Mouse (Mus musculus) testis, adult 2 months (tissue): ENCODE data around the gene Gm28053. TPM values are rescaled to one million over a fixed set of nuclear protein-coding genes. Genes with fewer than 3 reads are reported as not detected.
"Not testable (repeated sequence)": the region's sequence is repeated elsewhere in the genome, so short reads cannot be mapped to it uniquely, and the experiment has no call there.

Source experiments
- H3K27ac ChIP-seq: fragments of 200-500 bp; 2 replicates; pipeline ENCODE4 v1.5.1; 2012; ENCODE audit warnings: low read depth, low read length; ENCODE audit not compliant: control insufficient read depth, insufficient read depth
- H3K27me3 ChIP-seq: fragments of 200-500 bp; 2 replicates; pipeline ENCODE4 v1.6.1; 2012; ENCODE audit warnings: mild to moderate bottlenecking, low read length, moderate library complexity; ENCODE audit not compliant: control insufficient read depth, insufficient read depth
- H3K36me3 ChIP-seq: fragments of 200-500 bp; 2 replicates; pipeline ENCODE4 v1.6.1; 2012; ENCODE audit warnings: mild to moderate bottlenecking, low read length; ENCODE audit not compliant: control insufficient read depth, insufficient read depth
- H3K4me1 ChIP-seq: fragments of 200-500 bp; 2 replicates; pipeline ENCODE4 v1.6.1; 2012; ENCODE audit warnings: low read length; ENCODE audit not compliant: control insufficient read depth, insufficient read depth
- H3K4me3 ChIP-seq: fragments of 200-500 bp; 2 replicates; pipeline ENCODE4 v1.5.1; 2012; ENCODE audit warnings: low read depth, mild to moderate bottlenecking, low read length, moderate library complexity, mixed read lengths; ENCODE audit not compliant: control insufficient read depth
- CTCF ChIP-seq: fragments of 200-500 bp; IDR thresholded peaks from 2 replicates; pipeline ENCODE4 v1.5.1; 2012; ENCODE audit warnings: low read depth, mild to moderate bottlenecking, inconsistent platforms, low read length, moderate library complexity; ENCODE audit not compliant: control insufficient read depth, insufficient read depth, insufficient replicate concordance
- POLR2A ChIP-seq: fragments of 200-500 bp; IDR thresholded peaks from 2 replicates; pipeline ENCODE4 v1.6.1; 2012; ENCODE audit warnings: low read depth, mild to moderate bottlenecking, inconsistent platforms, low read length, moderate library complexity; ENCODE audit not compliant: control insufficient read depth
- polyA plus RNA-seq: library from polyadenylated mRNA; depleted of rRNA; stranded (reverse); fragments of >200 nt; gene quantifications from 2 replicates; pipeline ENCODE4 v1.2.3, GENCODE M21; 2012

Gm28053 gene
- polyA plus RNA-seq, 1 experiment: not detected

DNA sequence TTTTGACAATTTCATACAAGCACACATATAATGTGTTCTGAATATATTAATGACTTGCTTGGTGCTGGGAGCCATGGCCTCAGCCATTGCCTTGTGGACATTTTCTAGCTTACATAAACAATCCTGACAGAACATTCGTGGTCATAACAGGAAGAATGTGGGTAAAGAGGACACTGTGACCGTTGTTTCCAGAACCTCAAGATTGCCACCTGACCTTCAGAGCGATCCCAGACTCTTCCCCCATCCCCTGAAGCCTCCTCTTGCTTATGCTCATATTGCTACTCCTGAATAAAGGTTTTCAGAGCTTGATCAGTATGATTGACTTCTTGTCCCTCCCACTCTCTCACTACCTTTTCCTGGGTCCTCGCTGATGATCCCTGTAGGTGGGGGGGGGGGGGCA, 40.0 kb upstream of the Gm28053 start:
- Histone ChIP-seq H3K27me3 (no peaks in the 10 kb centered on the region), H3K36me3 (no peaks in the 10 kb centered on the region), H3K27ac (no peak overlapping the region), H3K4me3 (no peak overlapping the region), H3K4me1 (peaks cover 7% of the 10 kb centered on the region)
- no peak for TF ChIP-seq POLR2A
- TF ChIP-seq CTCF: no peak

DNA sequence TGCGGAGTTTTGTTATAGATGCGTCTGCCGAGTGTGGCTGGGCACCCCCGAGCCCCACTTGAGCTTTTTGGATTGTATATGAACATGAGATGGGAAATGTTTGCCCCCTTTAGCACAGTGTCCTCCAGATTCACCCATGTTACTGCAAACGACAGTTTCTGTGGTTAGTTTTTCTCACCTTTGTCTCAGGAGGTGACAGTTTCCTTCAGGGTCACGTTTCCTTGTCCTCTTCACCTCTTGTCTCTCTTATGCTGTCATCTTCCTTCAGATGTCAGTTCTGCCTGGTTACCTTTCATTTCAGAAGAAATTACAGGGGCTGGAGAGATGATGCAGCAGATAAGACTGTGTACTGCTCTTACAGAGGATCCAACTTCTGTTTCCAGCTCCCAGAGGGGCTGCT, 38.7 kb upstream of the Gm28053 start:
- Histone ChIP-seq H3K27me3 (no peaks in the 10 kb centered on the region), H3K4me1 (peaks cover 7% of the 10 kb centered on the region), H3K4me3 (no peak overlapping the region), H3K36me3 (no peaks in the 10 kb centered on the region), H3K27ac (no peak overlapping the region)
- TF ChIP-seq POLR2A (no peak), CTCF (no peak)

DNA sequence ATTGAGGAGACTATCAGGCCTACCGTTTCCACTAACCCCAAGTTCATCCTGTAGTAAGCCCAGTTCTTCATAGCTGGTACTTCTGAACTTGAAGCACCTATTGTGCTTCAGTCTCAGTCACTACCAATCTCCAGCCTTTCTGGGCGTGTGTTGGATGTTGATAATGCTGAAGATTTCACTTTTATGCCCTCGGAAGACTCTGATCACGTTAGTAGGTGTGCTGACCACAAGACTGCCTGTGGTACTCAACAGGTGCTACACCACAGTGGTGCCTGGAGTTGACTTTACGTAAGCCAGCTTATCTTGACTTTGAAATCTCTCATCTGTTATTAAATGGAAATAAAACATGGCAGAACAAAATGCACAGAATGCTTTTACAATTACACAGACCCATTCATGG, 38.0 kb upstream of the Gm28053 start:
- no peak for TF ChIP-seq CTCF
- TF ChIP-seq POLR2A: no peak

DNA sequence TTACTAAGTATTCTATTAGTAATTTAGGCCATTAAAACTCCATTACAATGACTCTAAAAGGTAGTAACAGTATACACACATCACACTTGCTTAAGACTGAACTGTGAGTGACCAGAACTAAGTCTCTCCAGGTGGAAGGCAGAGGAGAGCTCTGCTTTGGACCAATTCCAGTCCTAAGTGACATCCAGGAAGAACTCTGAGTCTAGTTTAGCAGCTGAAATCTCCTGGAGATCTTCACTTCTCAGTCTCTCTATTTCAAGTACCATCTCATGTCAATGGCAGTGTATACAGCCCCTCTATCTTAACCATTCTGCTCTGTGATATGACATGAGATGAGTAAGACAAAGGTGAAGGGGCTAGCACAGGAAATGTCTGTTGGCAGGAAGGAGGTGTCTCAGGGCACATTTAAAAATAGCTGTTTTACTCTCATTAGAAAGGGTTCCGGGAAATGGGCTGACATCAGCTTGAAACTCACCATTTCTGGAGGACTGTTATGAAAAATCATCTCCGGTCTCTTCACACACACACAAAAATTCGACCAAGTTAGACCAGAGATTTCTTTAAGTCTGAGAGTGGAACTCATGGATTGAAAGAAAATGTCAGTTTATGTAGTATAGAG, 36.8 kb upstream of the Gm28053 start:
- Histone ChIP-seq H3K4me3 (no peak overlapping the region), H3K4me1 (no peaks in the 10 kb centered on the region), H3K36me3 (no peaks in the 10 kb centered on the region), H3K27ac (no peak overlapping the region), H3K27me3 (no peaks in the 10 kb centered on the region)
- no peak for TF ChIP-seq CTCF
- TF ChIP-seq POLR2A: no peak

More for the DNA sequence above, 38.0 kb upstream of the Gm28053 start:
- peaks cover 6% of the 10 kb centered on the region for H3K4me1 ChIP-seq
- no peaks in the 10 kb centered on the region for H3K36me3 ChIP-seq
- H3K4me3 ChIP-seq: no peak overlapping the region
- H3K27me3 ChIP-seq: no peaks in the 10 kb centered on the region
- H3K27ac ChIP-seq: no peak overlapping the region

DNA sequence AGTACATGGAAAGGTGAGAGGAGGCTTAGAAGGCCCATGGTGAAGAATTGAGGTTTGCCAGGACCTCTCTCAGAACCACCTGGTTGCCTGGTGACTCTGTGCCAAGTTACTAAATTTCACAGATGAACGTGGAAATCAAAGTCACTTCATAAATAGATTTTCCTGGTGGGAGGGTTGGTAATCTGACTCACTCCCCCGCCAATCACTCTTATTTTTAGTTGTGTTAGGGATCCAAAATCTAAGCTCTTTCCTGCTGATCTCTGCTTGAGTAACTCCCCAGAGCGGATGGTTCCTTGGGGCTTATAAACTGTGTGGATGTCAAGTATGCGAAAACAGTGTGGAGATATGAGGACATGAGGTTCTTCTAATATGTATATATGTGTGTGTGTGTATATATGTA, 36.1 kb upstream of the Gm28053 start:
- Histone ChIP-seq H3K27me3 (no peaks in the 10 kb centered on the region), H3K4me1 (no peaks in the 10 kb centered on the region), H3K4me3 (no peak overlapping the region), H3K36me3 (no peaks in the 10 kb centered on the region), H3K27ac (no peak overlapping the region)
- TF ChIP-seq CTCF (no peak), POLR2A (no peak)

DNA sequence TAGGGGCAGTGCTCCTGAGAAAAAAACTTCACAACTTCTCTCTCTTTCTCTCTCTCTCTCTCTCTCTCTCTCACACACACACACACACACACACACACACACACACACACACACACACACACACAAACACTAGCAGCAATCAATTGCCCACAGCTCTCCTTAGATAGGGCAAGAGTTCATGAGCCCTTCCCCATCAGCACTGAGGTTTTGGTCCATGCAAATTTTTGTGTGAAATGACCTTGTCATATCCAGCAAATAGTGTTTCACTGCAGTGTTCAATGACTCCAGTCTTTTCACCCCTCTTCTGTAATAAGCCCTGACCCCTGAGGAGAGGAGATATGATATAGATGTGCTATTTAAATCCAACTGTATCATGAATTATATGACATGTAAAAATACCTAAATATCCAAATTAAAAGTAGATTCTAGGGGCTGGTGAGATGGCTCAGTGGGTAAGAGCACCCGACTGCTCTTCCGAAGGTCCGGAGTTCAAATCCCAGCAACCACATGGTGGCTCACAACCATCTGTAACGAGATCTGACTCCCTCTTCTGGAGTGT, 35.1 kb upstream of the Gm28053 start:
- not testable (repeated sequence) for H3K4me1 ChIP-seq, H3K27me3 ChIP-seq, H3K27ac ChIP-seq, H3K4me3 ChIP-seq, H3K36me3 ChIP-seq

DNA sequence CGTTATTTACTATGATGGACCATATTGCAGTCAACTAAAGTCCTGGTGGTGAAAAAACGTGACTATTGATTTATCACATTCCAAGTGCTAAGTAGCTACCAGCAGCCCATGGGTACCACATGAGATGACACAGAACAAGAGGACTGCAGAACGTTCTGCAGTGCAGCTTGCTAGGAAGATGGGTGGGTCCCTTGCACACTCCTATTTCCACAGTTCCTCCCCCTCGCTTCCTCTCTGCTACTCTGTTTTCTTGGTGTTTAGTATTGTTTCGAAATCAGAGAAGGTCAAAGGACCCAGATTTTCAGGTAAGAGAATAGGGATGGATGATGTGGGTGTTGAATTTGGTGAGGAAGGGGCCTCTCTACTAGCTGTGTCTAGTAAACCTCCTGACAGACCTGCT, 34.1 kb upstream of the Gm28053 start, which contains the start of gene Gimap4:
Gene Gimap4 (plus strand): TSS at position 231 of the 400 bp plus-strand sequence.
- no peaks in the 10 kb centered on the region for H3K36me3 ChIP-seq
- no peak within 1 kb of the TSS for H3K4me3 ChIP-seq
- H3K27ac ChIP-seq: no peak within 1 kb of the TSS
- TF ChIP-seq POLR2A (no peak), CTCF (no peak)
- no peaks in the 10 kb centered on the region for H3K4me1 ChIP-seq
- H3K27me3 ChIP-seq: no peaks in the 10 kb centered on the region
